Mouse (Mus musculus): ENCODE results near the gene Dhdds.

DNA sequence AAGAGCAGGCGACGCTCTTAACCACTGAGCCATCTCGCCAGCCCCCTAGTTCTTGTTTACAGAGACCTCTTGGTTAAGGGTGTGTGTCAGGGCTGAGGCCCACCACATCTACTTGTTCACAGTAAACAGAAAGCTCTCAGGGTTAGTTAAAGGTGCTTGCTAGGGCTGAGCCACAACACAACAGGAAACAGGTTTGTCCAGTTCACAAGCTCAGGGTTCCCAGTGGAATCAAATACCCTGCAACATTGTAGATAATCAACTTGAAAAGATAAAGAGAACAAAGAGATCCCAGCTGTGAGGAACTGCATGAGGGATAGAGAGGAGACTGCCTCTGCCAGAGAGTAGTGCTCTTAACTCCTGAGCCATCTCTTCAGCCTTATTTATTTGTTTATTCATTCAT is 6.1 kb upstream of the Dhdds start:
- TF ChIP-seq CTCF (IDR thresholded peaks at IDR 0.05; ENCODE audit: control insufficient read depth, insufficient read depth, low read length) (no peak), POLR2A (IDR thresholded peaks at IDR 0.05; ENCODE audit: borderline replicate concordance, control insufficient read depth, low read depth, low read length) (no peak)
